Mouse (Mus musculus): ENCODE results near the gene Psg22. TPM values are rescaled to one million over a fixed set of nuclear protein-coding genes. Genes with fewer than 3 reads are reported as not detected.

The Psg22 gene
- not detected for polyA plus RNA-seq (2017; shearing (Covaris generic))

DNA sequence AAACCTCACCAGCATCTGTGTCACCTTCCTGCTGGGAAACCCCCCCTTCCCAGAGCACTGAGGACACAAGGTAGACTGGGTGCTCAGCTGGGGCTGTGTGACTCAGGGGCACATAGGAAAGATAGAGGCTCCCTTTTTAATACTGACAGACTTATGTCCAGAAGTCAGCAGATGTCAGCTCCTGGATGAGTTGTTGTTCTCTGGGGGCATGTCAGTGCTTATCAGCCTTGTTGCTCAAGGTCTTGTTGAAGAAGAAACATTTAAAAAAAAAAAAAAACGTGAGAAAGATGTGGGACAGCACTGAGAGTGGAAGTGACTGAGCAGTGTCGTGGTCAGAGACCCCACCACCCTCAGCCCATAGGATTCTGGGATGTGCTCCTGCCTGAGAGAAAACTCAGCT is at the start of gene Psg22:
Gene Psg22 (plus strand): TSS at position 301 of the 400 bp plus-strand sequence.

DNA sequence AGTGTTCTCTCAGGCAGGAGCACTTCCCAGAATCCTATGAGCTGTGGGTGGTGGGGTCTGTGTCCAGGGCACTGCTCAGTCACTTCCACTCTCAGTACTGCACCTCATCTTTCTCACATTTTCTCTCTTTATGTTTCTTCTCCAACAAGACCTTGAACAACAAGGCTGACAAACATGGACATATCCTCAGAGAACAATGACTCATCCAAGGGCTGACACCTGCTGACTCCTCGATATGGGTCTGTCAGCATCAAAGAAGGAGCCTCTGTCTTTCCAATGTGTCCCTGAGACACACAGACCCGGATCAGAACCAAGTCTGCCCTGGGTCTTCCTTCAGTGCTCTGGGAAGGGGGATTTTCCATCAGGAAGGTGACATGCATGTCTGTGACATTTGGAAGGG is 31.8 kb upstream of the Psg22 start, which contains the start of gene Psg20:
Gene Psg20 (minus strand): TSS at position 101 of the 400 bp plus-strand sequence.

Other genes starting within 250 kb of the Psg22 start
- gene Psg26, start 233.9 kb upstream of the Psg22 start, polyA plus RNA-seq (2017; shearing (Covaris generic)) = not detected
- not detected for gene Psg25, start 185.8 kb upstream of the Psg22 start, polyA plus RNA-seq (2017; shearing (Covaris generic))
- not detected for gene Psg27, start 150.8 kb upstream of the Psg22 start, polyA plus RNA-seq (2017; shearing (Covaris generic))
- 0.23 TPM for gene Psg23, start 101.6 kb upstream of the Psg22 start, polyA plus RNA-seq (2017; shearing (Covaris generic))
- gene Psg21, start 61.4 kb upstream of the Psg22 start, polyA plus RNA-seq (2017; shearing (Covaris generic)) = not detected
- gene Psg20, start 31.9 kb upstream of the Psg22 start, polyA plus RNA-seq (2017; shearing (Covaris generic)) = not detected
- 0.18 TPM for gene Psg19, start 80.4 kb downstream of the Psg22 start, polyA plus RNA-seq (2017; shearing (Covaris generic))
- not detected for gene Psg17, start 103.5 kb downstream of the Psg22 start, polyA plus RNA-seq (2017; shearing (Covaris generic))
- 1.1 TPM for gene Mill2, start 121.9 kb downstream of the Psg22 start, polyA plus RNA-seq (2017; shearing (Covaris generic))
- gene Pglyrp1, start 153.2 kb downstream of the Psg22 start, polyA plus RNA-seq (2017; shearing (Covaris generic)) = 84.2 TPM
- gene Ccdc61, start 192.3 kb downstream of the Psg22 start, polyA plus RNA-seq (2017; shearing (Covaris generic)) = 23.0 TPM
- not detected for gene Nova2, start 207.8 kb downstream of the Psg22 start, polyA plus RNA-seq (2017; shearing (Covaris generic))